ENCODE assay signal across 10 mouse cellular contexts in genomic region chr5:66800243-66800642, GRCm38 (mm10). TPM values are rescaled to one million over a fixed set of nuclear protein-coding genes. Genes with fewer than 3 reads are reported as not detected.
DNase-seq lines count a peak whose midpoint lies in the region; ATAC-seq lines count a peak whose summit lies in the region.
"Had no signal": no experiment of that assay in that cellular context is flagged by ENCODE, and none has a peak within 500 bp of the region (broad histone marks: within the 10 kb centered on the region; RNA-seq: fewer than 3 reads in every experiment).

No protein-coding gene starts in this region.

- H3K4me1 ChIP-seq in hindbrain, embryonic 13.5 days (replicated peaks): peaks cover 54% of the 10 kb centered on the region

- 6% methylated on average over 9 of the region's 9 CpGs for WGBS in hindbrain, embryonic 13.5 days

- peak; percentile 30 for DNase-seq in kidney, adult 9 months
- DNase-seq in kidney, postnatal 25 days: no peak
- DNase-seq in embryo, embryonic 9.5 days (ENCODE audit: extremely low spot score): peak; percentile 60
- peak; percentile 65 for DNase-seq in mesoderm, embryonic 11.5 days (ENCODE audit: low read depth, low spot score)
- DNase-seq in left cerebral cortex, postnatal 36 days (ENCODE audit: low spot score in 2 of 2): no peak

- 0 out of 2 replicates have a peak overlapping the region, but pooled peaks have one; percentile 10 for H3K9ac ChIP-seq in hindbrain, embryonic 13.5 days
- H3K9ac ChIP-seq: limb, embryonic 13.5 days had no signal

- peak overlapping the region; percentile 65 for H3K27ac ChIP-seq in hindbrain, embryonic 13.5 days
- H3K27ac ChIP-seq: limb, embryonic 13.5 days had no signal

- no peaks in the 10 kb centered on the region for H3K27me3 ChIP-seq in hindbrain, embryonic 13.5 days
- H3K27me3 ChIP-seq: limb, embryonic 13.5 days had no signal

- no peaks in the 10 kb centered on the region for H3K9me3 ChIP-seq in hindbrain, embryonic 13.5 days
- H3K9me3 ChIP-seq: limb, embryonic 13.5 days had no signal

- peak; percentile 29; the same call in 1 of the 2 replicates for ATAC-seq in hindbrain, embryonic 13.5 days (ENCODE audit: low FRiP score)
- ATAC-seq in erythroblast, adult 5-6 weeks (replicated peaks; ENCODE audit: low FRiP score, poor library complexity, severe bottlenecking): no peak

- H3K4me3 ChIP-seq in hindbrain, embryonic 13.5 days: no peak overlapping the region
- H3K4me3 ChIP-seq: limb, embryonic 13.5 days; myocyte had no signal

- 0 out of 2 replicates have a peak overlapping the region, but pooled peaks have one; percentile 8 for H3K4me2 ChIP-seq in hindbrain, embryonic 13.5 days
- H3K4me2 ChIP-seq: limb, embryonic 13.5 days had no signal

- no peaks in the 10 kb centered on the region for H3K36me3 ChIP-seq in hindbrain, embryonic 13.5 days
- H3K36me3 ChIP-seq: G1E; limb, embryonic 13.5 days had no signal

- intact Hi-C loops in left cerebral cortex, postnatal 36 days (cut with DNase I): no loop called here

RNA-seq across cellular contexts. Expression of gene Limch1, which starts 54.6 kb away (rescaled TPM):
- 49.0 and 52.0 TPM in 2 replicates for polyA plus RNA-seq in hindbrain, embryonic 13.5 days (2015; fragmentation: Nextera tagmentation; extraction: Ambion mirVana)
- 100 to 1,000 TPM; 100 to 131 TPM for total RNA-seq in left cerebral cortex, postnatal 36 days (2021)
- total RNA-seq in erythroblast, adult 5-6 weeks (2015; ENCODE audit: low replicate concordance): not detected in 2 replicates
- 0.70 TPM in 1 of 2 replicates, not detected in the other for total RNA-seq in erythroblast, adult 5-6 weeks (2017; ENCODE audit: low replicate concordance)
- polyA plus RNA-seq: G1E had no signal

Comparison
In these comparisons a context has a peak if more than half of its experiments do, and no peak if none do; other contexts are left out.
1. DNase-seq: peak in kidney, adult 9 months (single experiment), embryo, embryonic 9.5 days (single experiment) and mesoderm, embryonic 11.5 days (single experiment); none in kidney, postnatal 25 days (0 of 2) and left cerebral cortex, postnatal 36 days (0 of 2).
2. RNA of gene Limch1, which starts 54.6 kb away (total RNA-seq): 100 to 131 TPM in left cerebral cortex, postnatal 36 days; 0.70 TPM in erythroblast, adult 5-6 weeks; every median in the first group is over 10 times any median in the second.